Mouse (Mus musculus) G1E-ER4 (cell line): Measurements from ENCODE around the gene Ndufc2. TPM values are rescaled to one million over a fixed set of nuclear protein-coding genes. Genes with fewer than 3 reads are reported as not detected.

Experiments used
- GATA1 ChIP-seq: IDR thresholded peaks from one replicate; pipeline ENCODE4 v1.8.0; 2012; ENCODE audit warnings: low read length, inconsistent platforms
- polyA plus RNA-seq: library from polyadenylated mRNA; stranded (reverse); fragments of >175 nt; gene quantifications from 2 replicates; pipeline ENCODE4 v1.2.3, GENCODE M21; 2012

Ndufc2 gene
- 291 and 309 TPM in 2 replicates for polyA plus RNA-seq

DNA sequence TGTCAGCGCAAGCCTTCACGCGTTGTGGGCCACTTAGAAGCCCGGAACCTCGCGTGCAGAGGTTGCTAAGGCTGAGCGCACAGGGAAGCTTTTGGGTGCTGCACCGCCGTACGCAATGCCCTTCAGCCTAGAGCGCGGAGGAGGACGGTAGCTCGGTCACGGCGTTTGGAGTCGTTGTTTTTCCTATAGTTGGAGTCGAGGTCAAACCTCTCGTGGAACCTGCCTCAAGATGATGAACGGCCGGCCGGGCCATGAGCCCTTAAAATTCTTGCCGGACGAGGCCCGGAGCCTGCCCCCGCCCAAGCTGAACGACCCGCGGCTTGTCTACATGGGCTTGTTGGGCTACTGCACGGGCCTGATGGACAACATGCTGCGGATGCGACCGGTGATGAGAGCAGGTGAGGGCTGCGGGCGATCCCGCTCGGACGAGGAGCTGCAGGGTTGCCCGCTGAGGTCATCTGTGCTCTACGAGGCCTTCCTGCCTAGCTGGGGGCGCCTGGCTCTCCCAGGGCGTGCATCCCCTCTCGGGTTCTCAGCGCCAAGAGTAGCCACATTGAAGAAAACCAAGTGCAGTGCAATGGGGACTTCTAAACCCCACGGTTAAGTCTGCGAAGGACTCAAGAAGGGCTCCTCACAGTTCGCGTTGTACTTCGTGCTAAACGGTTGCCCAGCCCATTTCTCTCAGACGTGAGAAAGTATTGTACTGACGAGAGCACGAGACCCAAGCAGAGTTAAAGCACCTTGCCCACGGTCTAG lies at the start of gene Ndufc2:
Ndufc2 (plus strand) TSS at position 44 of the 756 bp plus-strand sequence.
- TF ChIP-seq GATA1, result no peak

DNA sequence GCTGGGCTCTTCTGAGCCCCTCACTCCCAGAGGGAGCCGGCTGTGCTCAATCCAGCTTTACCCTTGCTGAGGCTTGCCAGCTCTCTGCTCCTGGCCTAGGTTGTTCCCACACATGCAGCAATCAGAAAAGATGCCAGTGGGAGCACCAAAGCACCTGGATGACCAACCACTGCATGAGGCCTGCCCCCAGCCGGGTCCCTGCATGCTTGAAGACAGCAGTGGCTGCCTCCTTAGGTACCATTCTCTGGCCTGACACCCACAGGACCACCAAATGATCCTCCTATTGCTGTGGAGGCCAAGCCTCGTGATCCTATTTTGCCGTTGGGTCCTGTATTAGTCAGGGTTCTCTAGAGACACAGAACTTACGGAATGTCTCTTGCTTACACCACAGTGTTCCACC lies 48.9 kb upstream of the Ndufc2 start:
- no peak for TF ChIP-seq GATA1

DNA sequence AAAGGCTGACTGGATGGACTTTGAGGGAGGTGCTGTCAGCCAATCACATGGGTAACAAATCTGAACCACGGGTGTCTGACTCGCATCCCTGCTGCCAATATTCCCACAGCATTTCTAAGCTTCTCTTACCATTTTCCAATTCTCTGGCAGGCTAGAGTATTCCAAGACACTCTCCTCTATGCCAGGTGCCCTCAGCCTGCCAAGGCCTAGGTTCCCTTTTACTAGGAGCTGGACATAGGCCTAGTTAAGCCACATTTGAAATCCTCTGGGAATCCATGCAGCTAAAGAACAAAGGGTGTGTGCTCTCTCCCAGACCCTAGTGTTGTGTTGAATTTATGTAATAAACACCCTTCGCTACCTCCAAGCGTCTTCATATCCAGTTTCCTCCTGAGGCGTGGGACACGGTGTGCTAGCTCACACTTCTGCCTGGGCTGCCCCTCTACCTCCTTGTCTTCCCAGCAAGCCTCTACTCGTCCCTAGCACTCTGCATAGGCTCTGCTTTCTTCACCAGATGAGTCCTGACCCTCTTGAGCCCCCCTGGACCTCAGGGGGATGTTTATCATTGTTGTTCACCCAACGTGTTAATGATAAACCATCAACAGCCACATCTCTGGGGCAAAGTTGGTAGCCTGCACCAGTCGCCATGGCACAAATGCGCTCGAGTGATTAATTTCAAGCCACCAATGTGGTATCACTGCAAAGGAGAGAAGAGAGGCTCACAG lies 47.9 kb upstream of the Ndufc2 start:
- TF ChIP-seq GATA1, result no peak

DNA sequence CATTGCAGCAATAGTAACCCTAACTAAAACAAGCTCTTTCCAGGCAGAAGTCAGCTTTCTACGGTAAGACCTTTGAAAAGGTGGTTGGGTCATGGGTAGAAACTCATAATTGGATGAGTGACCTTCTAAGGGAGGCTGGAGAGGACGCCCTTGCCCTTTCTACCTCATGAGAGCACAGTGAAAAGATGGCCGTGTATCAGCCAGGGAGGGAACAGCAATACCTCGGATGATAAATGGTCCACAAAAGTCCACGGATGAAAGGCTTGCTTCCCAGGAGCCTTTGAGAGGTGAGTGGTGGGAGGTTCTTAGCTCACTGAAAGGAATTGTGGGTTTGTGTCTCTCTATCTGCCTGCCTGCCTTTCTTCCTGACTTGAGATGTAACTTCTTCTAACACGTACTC lies 46.4 kb upstream of the Ndufc2 start:
- TF ChIP-seq GATA1, result no peak

DNA sequence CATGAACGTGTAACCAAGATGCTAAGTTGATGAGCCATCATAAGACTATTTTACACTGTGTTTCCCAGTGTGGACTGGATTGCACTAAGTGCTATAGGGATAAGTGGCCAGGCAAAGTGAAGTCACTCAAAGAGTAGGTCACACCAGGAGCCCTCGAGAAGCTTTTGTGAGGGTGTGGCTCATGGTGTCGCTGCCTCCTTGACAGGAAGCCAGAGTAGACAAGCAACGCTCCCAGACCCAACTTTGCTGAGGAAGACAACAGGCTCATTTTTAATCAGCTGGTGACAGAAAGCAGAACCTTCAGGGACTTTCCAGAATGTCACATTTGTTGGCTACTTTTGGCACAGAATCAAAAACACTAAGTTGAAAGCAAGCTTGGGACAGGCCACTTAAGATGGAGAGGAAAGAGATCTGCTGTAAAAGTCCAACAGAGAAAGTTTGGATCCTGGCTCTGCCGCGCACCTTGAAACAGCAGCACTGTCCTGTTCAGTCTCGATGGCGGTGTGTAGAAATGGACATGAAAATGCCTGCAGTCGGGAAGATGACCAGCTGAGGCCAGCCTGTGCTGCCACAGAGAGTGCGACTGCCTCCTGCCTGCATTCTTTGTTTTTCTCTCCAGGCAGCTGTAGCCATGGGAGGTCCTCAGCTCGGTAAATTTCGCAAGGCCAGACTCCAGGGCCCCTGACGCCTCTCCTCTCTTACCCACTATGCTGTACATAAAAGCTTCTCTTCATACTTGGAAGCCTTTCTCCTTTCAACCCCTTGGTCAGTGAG lies 44.5 kb upstream of the Ndufc2 start:
- TF ChIP-seq GATA1, result no peak

DNA sequence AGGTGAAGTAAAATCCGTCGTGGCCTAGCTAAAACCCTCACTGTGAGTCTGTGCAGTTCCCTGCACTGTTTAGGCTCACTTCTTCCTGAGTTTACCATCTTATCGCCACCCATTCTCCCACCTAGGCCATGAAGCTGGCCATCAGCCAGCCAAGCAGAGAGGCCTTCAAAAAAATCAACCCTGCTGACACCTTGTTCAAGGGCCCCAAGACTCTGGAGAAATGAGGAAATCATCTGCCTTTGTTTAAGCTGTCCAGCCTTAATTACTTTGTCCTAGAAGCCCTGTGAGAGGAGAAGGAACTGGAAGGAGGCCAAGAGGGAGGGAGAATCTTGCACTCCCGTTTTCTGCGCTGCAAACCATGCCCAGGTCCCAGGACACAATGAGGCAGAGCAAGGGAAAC lies 43.5 kb upstream of the Ndufc2 start:
- TF ChIP-seq GATA1, result no peak

DNA sequence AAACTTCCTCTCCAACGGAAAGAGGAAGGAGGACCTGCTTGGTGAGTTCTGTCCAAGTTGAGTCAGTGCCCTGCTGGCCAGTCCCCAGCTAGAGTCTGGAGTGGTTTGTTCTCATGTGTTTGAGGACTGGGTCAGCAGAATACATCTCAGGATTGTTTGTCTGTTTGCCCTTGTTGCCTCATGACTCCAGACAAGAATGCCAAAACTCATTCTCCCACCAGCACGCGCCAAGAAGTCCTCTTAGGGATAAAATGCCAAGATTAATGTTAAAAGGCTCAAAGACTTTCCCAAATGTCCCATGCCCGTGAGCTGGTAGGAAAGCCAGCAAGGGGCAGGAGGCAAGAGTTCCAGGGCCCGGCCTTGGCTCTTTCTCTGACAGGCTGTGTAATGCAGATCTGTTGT lies 42.9 kb upstream of the Ndufc2 start:
- no peak for TF ChIP-seq GATA1

DNA sequence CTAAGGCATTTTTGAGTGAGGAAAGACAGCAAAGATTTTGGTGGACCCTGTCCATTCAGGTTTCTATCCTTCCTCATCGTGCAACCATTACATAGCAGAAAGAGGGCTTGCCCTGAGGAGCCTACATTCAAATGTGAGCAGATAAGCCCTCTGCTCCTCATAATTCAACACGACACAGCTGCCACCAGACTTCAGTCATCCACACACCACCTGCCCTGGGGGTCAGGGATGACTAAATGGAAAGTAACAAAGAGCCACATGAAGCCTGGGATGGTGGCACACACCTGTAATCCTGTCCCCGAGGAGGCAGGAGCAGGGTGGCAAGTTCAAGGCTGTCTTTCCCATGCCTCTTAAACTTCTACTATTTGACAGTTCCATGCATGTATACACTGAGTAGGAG lies 42.0 kb upstream of the Ndufc2 start:
- no peak for TF ChIP-seq GATA1

DNA sequence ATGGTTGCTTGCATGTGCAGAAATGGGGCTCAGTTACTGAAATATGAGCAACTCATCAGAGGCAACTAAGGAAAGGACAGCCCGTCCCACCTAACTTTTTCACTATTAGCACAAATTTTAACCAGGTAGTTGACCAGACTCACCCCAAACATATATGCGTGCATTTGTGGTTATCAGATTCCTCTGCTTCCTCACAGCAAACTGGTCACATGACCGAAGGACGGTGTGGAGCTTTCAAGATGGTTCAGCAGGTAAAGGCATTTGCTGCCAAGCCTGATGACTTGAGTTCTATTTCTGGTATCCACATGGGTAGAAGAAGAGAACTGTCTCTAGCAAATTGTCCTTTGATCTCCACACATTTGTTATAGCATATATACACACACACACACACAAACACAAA lies 41.5 kb upstream of the Ndufc2 start:
- TF ChIP-seq GATA1, result no peak

DNA sequence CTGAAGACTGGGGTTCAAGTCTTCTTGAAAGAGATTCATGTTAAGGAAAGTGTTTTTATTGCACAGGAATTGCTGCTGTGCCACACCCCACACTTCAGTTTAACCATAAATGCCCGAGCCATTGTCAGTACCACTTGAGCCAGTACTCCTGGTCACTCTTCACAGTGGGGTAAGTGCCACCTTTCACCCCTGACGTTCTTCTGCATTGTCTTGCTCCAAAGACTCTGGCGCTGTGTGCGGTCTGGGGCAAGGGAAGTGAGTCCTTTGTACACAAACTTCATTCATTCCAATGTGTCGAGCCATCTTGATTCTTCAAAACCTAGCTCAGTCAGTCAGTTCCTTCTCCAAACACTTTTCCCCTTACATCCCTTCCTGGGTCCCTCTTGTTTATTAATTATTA lies 39.6 kb upstream of the Ndufc2 start:
- TF ChIP-seq GATA1, result no peak

DNA sequence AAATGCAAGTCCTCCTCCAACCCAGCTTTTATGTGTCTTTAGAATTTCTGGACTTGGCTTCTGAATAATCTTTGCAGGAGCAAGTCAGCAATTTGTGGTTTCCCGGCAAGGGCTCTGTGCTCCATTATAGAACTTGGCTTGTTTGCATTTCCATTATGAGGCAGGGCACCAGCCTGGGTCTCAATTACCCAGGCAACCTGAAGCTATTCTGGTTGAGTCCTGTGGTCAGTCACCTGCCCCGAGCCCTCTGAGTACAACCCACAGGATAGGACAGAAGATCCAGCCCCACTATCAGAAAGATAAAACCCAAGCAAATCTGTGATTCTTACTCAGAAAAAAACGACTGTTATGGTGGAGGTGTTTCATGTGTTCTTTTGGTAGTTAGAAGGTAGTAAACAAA lies 38.8 kb upstream of the Ndufc2 start:
- TF ChIP-seq GATA1, result no peak

DNA sequence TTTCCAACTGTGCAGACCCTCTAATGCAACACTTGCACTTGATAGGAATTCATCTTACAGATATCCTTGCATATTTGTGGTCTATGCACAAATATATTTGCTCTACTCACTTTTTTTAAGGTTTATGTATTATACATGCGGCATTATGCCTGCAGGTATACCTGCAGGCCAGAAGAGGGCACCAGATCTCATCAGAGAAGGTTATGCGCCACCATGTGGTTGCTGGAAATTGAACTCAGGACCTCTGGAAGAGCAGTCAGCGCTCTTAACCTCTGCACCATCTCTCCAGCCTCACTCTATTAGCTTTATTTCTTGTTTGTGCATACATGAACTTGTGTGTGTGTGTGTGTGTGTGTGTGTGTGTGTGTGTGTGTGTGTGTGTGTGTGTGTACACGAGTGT lies 38.3 kb upstream of the Ndufc2 start:
- TF ChIP-seq GATA1, result no peak

DNA sequence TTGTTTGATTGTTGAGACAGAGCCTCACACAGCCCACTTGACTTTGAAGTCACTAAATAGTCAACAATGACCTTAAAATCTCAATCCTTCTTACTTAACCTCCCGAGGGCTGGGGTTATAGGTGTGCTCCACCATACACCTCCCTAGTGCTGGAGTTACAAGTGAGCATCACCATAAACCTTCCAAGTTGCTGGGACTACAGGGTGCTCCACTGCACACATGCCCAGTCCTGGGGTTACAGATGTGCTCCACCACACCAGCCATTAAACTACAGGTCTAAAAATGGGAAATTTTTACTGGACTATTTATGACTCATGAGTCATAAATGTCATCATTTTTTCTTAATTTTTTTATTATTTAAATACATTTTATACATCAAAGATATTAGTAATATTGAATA lies 33.9 kb upstream of the Ndufc2 start:
- TF ChIP-seq GATA1, result no peak

DNA sequence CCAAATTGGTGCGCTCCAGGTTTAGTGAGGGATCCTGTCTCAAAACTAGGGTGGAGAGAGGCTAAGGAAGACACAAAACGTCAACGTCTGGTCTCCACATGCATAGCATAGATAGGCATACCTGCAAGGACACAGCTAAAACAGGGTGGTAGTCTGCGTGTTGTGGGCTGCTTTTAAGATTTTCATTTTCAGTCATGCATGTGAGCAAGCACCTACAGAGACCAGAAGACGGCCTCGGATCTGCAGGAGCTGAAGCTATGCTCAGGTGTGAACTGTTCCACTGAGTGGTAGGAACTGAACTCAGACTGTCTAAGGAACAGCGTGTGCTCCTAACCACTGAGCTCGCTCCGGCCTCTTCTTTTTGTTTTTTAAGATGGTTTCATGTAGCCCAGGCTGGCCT lies 24.7 kb upstream of the Ndufc2 start:
- TF ChIP-seq GATA1, result no peak

DNA sequence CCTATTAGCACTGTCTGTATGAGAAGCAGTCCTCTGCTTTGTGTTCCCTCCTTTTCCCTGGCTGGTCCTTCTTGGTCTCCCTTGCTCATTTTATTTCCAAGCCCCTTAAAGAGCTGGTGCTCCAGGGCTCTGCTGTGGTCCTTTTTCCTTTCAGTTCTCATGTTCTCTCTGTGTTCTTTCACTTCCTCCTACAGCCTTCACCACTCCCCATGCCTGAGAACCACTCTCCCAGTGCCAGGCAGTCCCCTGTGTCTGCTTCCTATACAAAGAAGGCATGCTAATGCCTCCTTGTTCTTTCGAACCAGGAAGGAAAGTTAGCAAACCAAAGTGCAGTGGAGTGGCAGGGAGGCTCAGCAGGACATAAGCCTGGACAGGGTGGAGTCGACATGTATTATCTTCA lies 23.9 kb upstream of the Ndufc2 start:
- no peak for TF ChIP-seq GATA1

DNA sequence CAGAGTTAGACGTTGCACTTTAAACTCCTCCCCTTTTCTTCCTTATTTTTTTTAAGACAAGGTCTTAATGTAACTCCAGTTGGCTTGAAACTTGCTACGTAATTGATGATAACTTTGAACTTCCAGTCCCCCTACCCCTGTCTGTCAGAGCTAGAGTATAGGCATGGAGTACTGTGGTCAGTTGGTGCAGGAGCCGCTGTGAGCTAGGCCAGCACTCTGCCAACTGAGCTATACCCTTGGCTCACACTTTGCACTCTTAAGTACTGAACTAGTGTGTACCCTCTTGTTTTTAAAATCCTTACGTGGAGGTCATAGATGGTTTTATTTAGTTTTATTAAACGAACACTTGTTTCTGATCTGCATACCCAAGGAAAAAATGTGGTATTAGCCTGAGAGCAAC lies 20.5 kb upstream of the Ndufc2 start:
- TF ChIP-seq GATA1, result no peak
